Mouse (Mus musculus) layer of hippocampus, postnatal 14 days (tissue): ENCODE measurements around the gene Gm21983. TPM values are rescaled to one million over a fixed set of nuclear protein-coding genes. Genes with fewer than 3 reads are reported as not detected.

ENCODE experiments used
- DNase-seq, 2 experiments: peaks; one replicate each; pipeline ENCODE4 v3.0.0; 2021 to 2022; ENCODE audit warnings: low spot score in 2 of 2, mixed read lengths in 1 of 2
- total RNA-seq, 2 experiments: library from RNA; stranded (reverse); gene quantifications; 2 replicates each; pipeline ENCODE4 v1.2.3; 2021

Gene Gm21983
- total RNA-seq, 2 experiments from 2014 or later = not detected

GRCm38 (mm10) chr7:27162780-27163449 lies 18.0 kb downstream of the Gm21983 start:
- no peak for DNase-seq

DNA sequence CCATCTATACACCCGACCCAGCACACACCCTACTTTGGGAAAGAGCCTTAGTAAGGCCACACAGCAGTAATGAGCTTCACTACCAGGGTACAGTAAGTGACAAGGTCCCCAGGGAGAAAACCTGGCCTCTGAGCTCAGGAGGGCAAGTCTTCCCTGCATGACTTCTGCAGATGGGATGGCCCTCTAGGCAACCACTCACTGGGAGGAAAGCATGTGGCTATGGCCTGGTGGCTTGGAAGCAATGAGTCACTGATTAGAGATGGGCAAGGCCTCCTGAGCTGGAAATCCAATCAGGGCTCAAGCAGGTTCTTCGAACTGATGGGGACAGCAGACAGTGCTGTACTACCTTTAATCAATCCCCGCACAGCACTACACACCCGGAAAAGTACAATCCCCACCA lies 19.1 kb downstream of the Gm21983 start:
- DNase-seq = no peak

GRCm38 (mm10) chr7:27160921-27161320 lies 20.0 kb downstream of the Gm21983 start:
- DNase-seq = no peak

- DNase-seq = peak; percentile 87 to 92
Measured at GRCm38 (mm10) chr7:27159882-27160281, 21.0 kb downstream of the Gm21983 start.

GRCm38 (mm10) chr7:27159256-27159655 lies 21.6 kb downstream of the Gm21983 start:
- DNase-seq = no peak

- DNase-seq = no peak
Measured at GRCm38 (mm10) chr7:27158171-27158570, 22.7 kb downstream of the Gm21983 start.

DNA sequence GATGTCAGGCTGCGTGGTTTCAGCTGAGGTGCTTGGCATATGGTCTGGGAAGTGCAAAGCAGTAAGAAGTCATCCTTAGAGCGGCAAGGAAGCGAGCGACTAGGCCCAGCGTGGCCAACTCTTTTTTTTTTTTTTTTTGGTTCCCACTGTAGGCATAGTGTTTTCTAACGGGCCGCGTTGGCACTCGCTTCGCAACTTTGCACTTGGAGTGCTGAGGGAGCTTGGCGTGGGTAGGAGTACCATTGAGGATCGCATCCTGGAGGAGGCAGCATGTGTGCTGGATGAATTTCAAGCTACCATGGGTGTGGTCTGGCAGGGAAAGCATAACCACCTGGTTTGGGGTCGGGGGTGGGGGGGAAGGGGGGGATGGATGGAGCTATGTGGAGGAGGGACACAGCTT lies 24.9 kb downstream of the Gm21983 start:
- no peak for DNase-seq

DNA sequence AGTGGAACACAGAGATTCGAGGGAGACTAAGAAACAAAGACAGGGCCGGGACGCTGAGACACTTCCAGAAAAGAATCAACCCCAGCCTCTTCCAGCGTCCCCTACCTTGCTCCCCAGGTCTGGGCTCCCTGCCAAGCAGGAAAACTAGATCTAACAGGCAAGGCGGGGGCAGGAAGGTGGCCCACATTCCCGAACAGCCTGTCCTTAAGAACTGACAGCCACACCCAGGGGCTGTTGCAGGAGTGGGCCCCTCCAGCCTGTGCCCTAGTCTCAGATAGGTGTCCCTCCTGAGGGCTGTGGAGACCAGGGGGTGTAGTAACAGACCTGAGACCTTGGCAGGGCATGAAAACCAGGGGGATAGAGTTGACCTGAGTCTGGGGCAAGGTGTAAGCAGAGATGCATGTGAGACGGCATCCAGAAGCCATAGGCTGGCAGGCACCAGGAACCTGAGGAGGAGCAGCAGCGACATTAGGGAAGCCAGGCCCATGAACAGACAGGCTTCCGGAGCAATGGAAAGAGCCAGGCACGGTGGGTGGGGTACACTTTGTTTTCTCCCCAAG lies 27.6 kb downstream of the Gm21983 start, which contains the start of gene Cyp2t4:
Cyp2t4 (plus strand) TSS at position 510 of the 560 bp plus-strand sequence.
- DNase-seq = no peak

GRCm38 (mm10) chr7:27136410-27136996 lies 44.4 kb downstream of the Gm21983 start:
- DNase-seq = no peak

GRCm38 (mm10) chr7:27133757-27134156 lies 47.1 kb downstream of the Gm21983 start:
- DNase-seq = no peak

- no peak for DNase-seq
Measured at GRCm38 (mm10) chr7:27133156-27133555, 47.7 kb downstream of the Gm21983 start.

GRCm38 (mm10) chr7:27132588-27132987 lies 48.3 kb downstream of the Gm21983 start:
- peak; percentile 40 to 59 for DNase-seq

- DNase-seq = no peak
Measured at GRCm38 (mm10) chr7:27131387-27131786, 49.5 kb downstream of the Gm21983 start.

- DNase-seq = no peak
Measured at GRCm38 (mm10) chr7:27130521-27131370, 50.1 kb downstream of the Gm21983 start.

DNA sequence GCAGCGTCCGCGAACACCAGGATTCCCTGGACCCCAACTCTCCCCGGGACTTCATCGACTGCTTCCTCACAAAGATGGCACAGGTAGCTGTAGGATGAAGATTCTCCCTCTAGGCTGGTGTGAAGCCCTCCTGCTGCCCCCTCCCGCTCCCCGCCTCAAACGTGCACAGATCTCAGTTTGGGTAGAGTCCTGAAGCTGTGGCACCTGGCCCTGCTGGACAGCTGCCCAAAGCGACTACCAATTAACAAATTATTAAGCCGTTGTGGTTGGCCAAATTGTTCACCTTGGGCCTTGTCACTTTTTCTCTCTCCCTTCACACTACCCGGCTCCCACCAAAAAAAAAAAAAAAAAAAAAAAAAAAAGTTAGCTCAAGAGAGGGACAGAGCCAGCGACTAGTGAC lies 51.1 kb downstream of the Gm21983 start:
- no peak for DNase-seq

- DNase-seq = no peak
Measured at GRCm38 (mm10) chr7:27128946-27129345, 51.9 kb downstream of the Gm21983 start.

GRCm38 (mm10) chr7:27128162-27128561 lies 52.7 kb downstream of the Gm21983 start:
- peak; percentile 22 to 36 for DNase-seq

- no peak for DNase-seq
Measured at GRCm38 (mm10) chr7:27124969-27125368, 55.9 kb downstream of the Gm21983 start.

- no peak for DNase-seq
Measured at GRCm38 (mm10) chr7:27124305-27124832, 56.5 kb downstream of the Gm21983 start.

GRCm38 (mm10) chr7:27119676-27120075 lies 61.2 kb downstream of the Gm21983 start, which contains the start of gene Cyp2f2:
Gene Cyp2f2, plus strand, starts transcription at chr7:27119909.
- DNase-seq = no peak
